Mouse (Mus musculus): ENCODE data around the gene Wwp2. TPM values are rescaled to one million over a fixed set of nuclear protein-coding genes. Genes with fewer than 3 reads are reported as not detected.

Gene Wwp2
- polyA plus RNA-seq, 1 experiment from 2014 or later: 39.0 TPM

DNA sequence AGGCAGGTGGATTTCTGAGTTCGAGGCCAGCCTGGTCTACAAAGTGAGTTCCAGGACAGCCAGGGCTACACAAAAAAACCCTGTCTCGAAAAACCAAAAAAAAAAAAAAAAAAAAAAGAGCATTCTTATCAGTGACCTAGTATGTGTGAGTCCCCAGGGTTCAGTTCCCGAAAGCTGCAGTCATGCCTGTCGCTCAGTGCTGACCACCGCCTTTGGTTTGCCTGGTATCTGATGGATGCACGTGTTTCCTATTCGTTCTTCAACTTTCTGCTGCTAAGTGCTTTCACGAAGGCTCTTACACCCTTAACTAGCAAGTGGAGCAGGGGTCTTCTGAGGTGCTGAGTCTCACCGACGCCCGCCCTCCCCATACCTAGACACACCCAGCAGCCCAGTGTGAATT lies 107.5 kb downstream of the Wwp2 start:
- no peak overlapping the region for H3K9ac ChIP-seq (ENCODE audit: low read depth, low read length)
- no peaks in the 10 kb centered on the region for H3K4me1 ChIP-seq (ENCODE audit: control insufficient read depth, insufficient read depth, low read length)
- no peaks in the 10 kb centered on the region for H3K36me3 ChIP-seq (ENCODE audit: control insufficient read depth, insufficient read depth, low read length)
- ATAC-seq: no peak
- WGBS: 96% methylated on average over 10 of the region's 11 CpGs
- no peaks in the 10 kb centered on the region for H3K9me3 ChIP-seq (replicated peaks; ENCODE audit: control insufficient read depth, low read length, poor library complexity, severe bottlenecking)
- H3K27ac ChIP-seq (ENCODE audit: low read length): no peak overlapping the region
- H3K4me3 ChIP-seq (ENCODE audit: low read depth, low read length): no peak overlapping the region
- H3K4me2 ChIP-seq (ENCODE audit: low read length): no peak overlapping the region
- no peaks in the 10 kb centered on the region for H3K27me3 ChIP-seq (ENCODE audit: control insufficient read depth, insufficient read depth, low read depth, low read length)

GRCm38 (mm10) chr8:107544211-107544610 lies 108.0 kb downstream of the Wwp2 start:
- H3K4me2 ChIP-seq (ENCODE audit: low read length): no peak overlapping the region
- no peaks in the 10 kb centered on the region for H3K4me1 ChIP-seq (ENCODE audit: control insufficient read depth, insufficient read depth, low read length)
- WGBS: 86% methylated on average over 8 of the region's 8 CpGs
- H3K36me3 ChIP-seq (ENCODE audit: control insufficient read depth, insufficient read depth, low read length): no peaks in the 10 kb centered on the region
- ATAC-seq: no peak
- no peaks in the 10 kb centered on the region for H3K27me3 ChIP-seq (ENCODE audit: control insufficient read depth, insufficient read depth, low read depth, low read length)
- no peak overlapping the region for H3K27ac ChIP-seq (ENCODE audit: low read length)
- H3K9me3 ChIP-seq (replicated peaks; ENCODE audit: control insufficient read depth, low read length, poor library complexity, severe bottlenecking): no peaks in the 10 kb centered on the region
- no peak overlapping the region for H3K9ac ChIP-seq (ENCODE audit: low read depth, low read length)
- no peak overlapping the region for H3K4me3 ChIP-seq (ENCODE audit: low read depth, low read length)

GRCm38 (mm10) chr8:107544651-107545174 lies 108.5 kb downstream of the Wwp2 start:
- Histone ChIP-seq H3K27ac (ENCODE audit: low read length) (no peak overlapping the region), H3K27me3 (ENCODE audit: control insufficient read depth, insufficient read depth, low read depth, low read length) (no peaks in the 10 kb centered on the region)
- 62% methylated on average over 10 of the region's 10 CpGs for WGBS

GRCm38 (mm10) chr8:107545621-107546152 lies 109.5 kb downstream of the Wwp2 start:
- 93% methylated on average over 11 of the region's 11 CpGs for WGBS

More at GRCm38 (mm10) chr8:107544651-107545174, 108.5 kb downstream of the Wwp2 start:
- no peak for ATAC-seq
- peaks cover under 1% of the 10 kb centered on the region; the same call in 1 of the 2 replicates for H3K36me3 ChIP-seq (ENCODE audit: control insufficient read depth, insufficient read depth, low read length)
- H3K9me3 ChIP-seq (replicated peaks; ENCODE audit: control insufficient read depth, low read length, poor library complexity, severe bottlenecking): no peaks in the 10 kb centered on the region
- H3K9ac ChIP-seq (ENCODE audit: low read depth, low read length): no peak overlapping the region
- no peak overlapping the region for H3K4me2 ChIP-seq (ENCODE audit: low read length)
- no peak overlapping the region for H3K4me3 ChIP-seq (ENCODE audit: low read depth, low read length)
- H3K4me1 ChIP-seq (ENCODE audit: control insufficient read depth, insufficient read depth, low read length): no peaks in the 10 kb centered on the region

DNA sequence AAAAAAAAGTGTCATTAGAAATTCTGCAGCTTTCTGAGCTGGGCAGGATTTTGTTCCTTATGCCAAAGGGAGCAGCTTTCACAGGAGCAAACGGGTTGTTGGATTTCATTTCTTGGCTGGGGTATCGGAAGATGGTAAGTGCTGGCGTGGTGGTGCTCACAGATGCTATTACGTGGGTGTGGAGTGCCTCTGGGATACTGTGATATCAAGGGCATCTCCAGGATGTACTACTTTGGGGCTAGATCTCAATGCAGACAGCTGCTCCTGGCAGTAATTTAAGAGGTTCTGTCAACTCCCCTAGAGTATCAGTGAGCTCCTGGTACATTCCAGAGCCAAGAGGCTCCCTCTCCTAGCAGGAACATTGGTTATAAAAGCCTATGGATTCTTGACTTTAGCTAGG lies 110.0 kb downstream of the Wwp2 start:
- no peak for ATAC-seq

More at GRCm38 (mm10) chr8:107545621-107546152, 109.5 kb downstream of the Wwp2 start:
- no peaks in the 10 kb centered on the region for H3K4me1 ChIP-seq (ENCODE audit: control insufficient read depth, insufficient read depth, low read length)
- no peak overlapping the region for H3K4me2 ChIP-seq (ENCODE audit: low read length)
- no peak overlapping the region for H3K4me3 ChIP-seq (ENCODE audit: low read depth, low read length)
- H3K9ac ChIP-seq (ENCODE audit: low read depth, low read length): no peak overlapping the region
- no peak for ATAC-seq
- H3K27ac ChIP-seq (ENCODE audit: low read length): no peak overlapping the region
- no peaks in the 10 kb centered on the region for H3K9me3 ChIP-seq (replicated peaks; ENCODE audit: control insufficient read depth, low read length, poor library complexity, severe bottlenecking)
- H3K27me3 ChIP-seq (ENCODE audit: control insufficient read depth, insufficient read depth, low read depth, low read length): no peaks in the 10 kb centered on the region
- peaks cover 3% of the 10 kb centered on the region; the same call in 1 of the 2 replicates for H3K36me3 ChIP-seq (ENCODE audit: control insufficient read depth, insufficient read depth, low read length)

GRCm38 (mm10) chr8:107546817-107547216 lies 110.7 kb downstream of the Wwp2 start:
- no peaks in the 10 kb centered on the region for H3K9me3 ChIP-seq (replicated peaks; ENCODE audit: control insufficient read depth, low read length, poor library complexity, severe bottlenecking)
- H3K4me3 ChIP-seq (ENCODE audit: low read depth, low read length): no peak overlapping the region
- H3K9ac ChIP-seq (ENCODE audit: low read depth, low read length): no peak overlapping the region
- H3K4me1 ChIP-seq (ENCODE audit: control insufficient read depth, insufficient read depth, low read length): no peaks in the 10 kb centered on the region
- peaks cover 3% of the 10 kb centered on the region; the same call in 1 of the 2 replicates for H3K36me3 ChIP-seq (ENCODE audit: control insufficient read depth, insufficient read depth, low read length)
- H3K27ac ChIP-seq (ENCODE audit: low read length): no peak overlapping the region
- no peaks in the 10 kb centered on the region for H3K27me3 ChIP-seq (ENCODE audit: control insufficient read depth, insufficient read depth, low read depth, low read length)
- no peak for ATAC-seq
- WGBS: 91% methylated on average over 8 of the region's 8 CpGs
- H3K4me2 ChIP-seq (ENCODE audit: low read length): no peak overlapping the region

More for the DNA sequence above, 110.0 kb downstream of the Wwp2 start:
- Histone ChIP-seq H3K36me3 (ENCODE audit: control insufficient read depth, insufficient read depth, low read length) (peaks cover 3% of the 10 kb centered on the region; the same call in 1 of the 2 replicates), H3K4me1 (ENCODE audit: control insufficient read depth, insufficient read depth, low read length) (no peaks in the 10 kb centered on the region), H3K27me3 (ENCODE audit: control insufficient read depth, insufficient read depth, low read depth, low read length) (no peaks in the 10 kb centered on the region), H3K9me3 (replicated peaks; ENCODE audit: control insufficient read depth, low read length, poor library complexity, severe bottlenecking) (no peaks in the 10 kb centered on the region), H3K9ac (ENCODE audit: low read depth, low read length) (no peak overlapping the region), H3K4me3 (ENCODE audit: low read depth, low read length) (no peak overlapping the region), H3K4me2 (ENCODE audit: low read length) (no peak overlapping the region), H3K27ac (ENCODE audit: low read length) (no peak overlapping the region)
- WGBS: 96% methylated on average over 4 of the region's 4 CpGs

- Histone ChIP-seq H3K9me3 (replicated peaks; ENCODE audit: control insufficient read depth, low read length, poor library complexity, severe bottlenecking) (no peaks in the 10 kb centered on the region), H3K4me2 (ENCODE audit: low read length) (no peak overlapping the region), H3K9ac (ENCODE audit: low read depth, low read length) (no peak overlapping the region), H3K4me1 (ENCODE audit: control insufficient read depth, insufficient read depth, low read length) (no peaks in the 10 kb centered on the region), H3K27ac (ENCODE audit: low read length) (no peak overlapping the region), H3K4me3 (ENCODE audit: low read depth, low read length) (no peak overlapping the region), H3K27me3 (ENCODE audit: control insufficient read depth, insufficient read depth, low read depth, low read length) (no peaks in the 10 kb centered on the region), H3K36me3 (ENCODE audit: control insufficient read depth, insufficient read depth, low read length) (peaks cover 12% of the 10 kb centered on the region)
- no peak for ATAC-seq
- 24% methylated on average over 6 of the region's 6 CpGs for WGBS
These were observed 116.1 kb downstream of the Wwp2 start for GRCm38 (mm10) chr8:107552234-107552633.

DNA sequence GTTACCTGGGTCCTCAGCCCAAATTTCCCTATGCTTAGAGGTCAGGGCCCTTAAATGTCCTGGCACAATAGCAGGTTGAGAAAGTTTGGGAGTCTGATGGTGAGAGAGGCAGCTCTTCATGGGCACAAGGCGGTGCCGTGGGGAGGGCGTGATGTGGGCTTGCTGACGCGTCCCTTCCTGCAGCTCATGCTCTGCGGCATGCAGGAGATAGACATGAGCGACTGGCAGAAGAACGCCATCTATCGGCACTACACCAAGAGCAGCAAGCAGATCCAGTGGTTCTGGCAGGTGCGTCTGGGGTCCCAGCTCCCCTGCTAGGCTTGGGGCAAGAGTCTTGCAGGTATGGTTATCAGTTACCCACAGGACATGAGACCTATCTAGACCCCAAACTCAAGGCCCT lies 119.1 kb downstream of the Wwp2 start:
- Histone ChIP-seq H3K4me1 (ENCODE audit: control insufficient read depth, insufficient read depth, low read length) (no peaks in the 10 kb centered on the region), H3K9me3 (replicated peaks; ENCODE audit: control insufficient read depth, low read length, poor library complexity, severe bottlenecking) (no peaks in the 10 kb centered on the region), H3K9ac (ENCODE audit: low read depth, low read length) (no peak overlapping the region), H3K4me3 (ENCODE audit: low read depth, low read length) (no peak overlapping the region), H3K4me2 (ENCODE audit: low read length) (no peak overlapping the region), H3K27me3 (ENCODE audit: control insufficient read depth, insufficient read depth, low read depth, low read length) (no peaks in the 10 kb centered on the region), H3K36me3 (ENCODE audit: control insufficient read depth, insufficient read depth, low read length) (peaks cover 8% of the 10 kb centered on the region), H3K27ac (ENCODE audit: low read length) (no peak overlapping the region)
- no peak for ATAC-seq
- 95% methylated on average over 10 of the region's 10 CpGs for WGBS

DNA sequence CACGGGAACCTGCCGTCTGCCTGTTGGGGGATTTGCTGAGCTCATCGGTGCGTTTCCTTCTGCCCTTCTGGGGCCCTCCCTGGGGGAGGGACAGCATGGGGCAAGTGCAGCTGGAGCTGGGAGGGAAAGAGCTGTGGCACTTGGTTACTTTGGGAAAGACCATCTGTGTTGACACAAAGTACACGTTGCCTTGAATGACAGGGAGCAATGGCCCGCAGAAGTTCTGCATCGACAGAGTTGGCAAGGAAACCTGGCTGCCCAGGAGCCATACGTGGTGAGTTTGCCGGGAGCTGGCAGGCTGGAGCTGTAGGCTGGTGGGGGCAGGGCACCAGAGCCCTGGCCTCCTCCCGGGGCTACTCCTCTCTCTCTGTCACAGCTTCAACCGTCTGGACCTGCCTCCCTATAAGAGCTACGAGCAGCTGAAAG lies 120.4 kb downstream of the Wwp2 start:
- no peak for ATAC-seq
- Histone ChIP-seq H3K9me3 (replicated peaks; ENCODE audit: control insufficient read depth, low read length, poor library complexity, severe bottlenecking) (no peaks in the 10 kb centered on the region), H3K9ac (ENCODE audit: low read depth, low read length) (no peak overlapping the region), H3K4me3 (ENCODE audit: low read depth, low read length) (no peak overlapping the region), H3K27me3 (ENCODE audit: control insufficient read depth, insufficient read depth, low read depth, low read length) (no peaks in the 10 kb centered on the region), H3K4me1 (ENCODE audit: control insufficient read depth, insufficient read depth, low read length) (no peaks in the 10 kb centered on the region), H3K4me2 (ENCODE audit: low read length) (no peak overlapping the region), H3K27ac (ENCODE audit: low read length) (no peak overlapping the region), H3K36me3 (ENCODE audit: control insufficient read depth, insufficient read depth, low read length) (peaks cover 8% of the 10 kb centered on the region)
- 39% methylated on average over 12 of the region's 12 CpGs for WGBS

Data from midbrain, embryonic 16.5 days (tissue).